11 mouse cellular contexts compared by ENCODE assay signal in the genomic region with DNA sequence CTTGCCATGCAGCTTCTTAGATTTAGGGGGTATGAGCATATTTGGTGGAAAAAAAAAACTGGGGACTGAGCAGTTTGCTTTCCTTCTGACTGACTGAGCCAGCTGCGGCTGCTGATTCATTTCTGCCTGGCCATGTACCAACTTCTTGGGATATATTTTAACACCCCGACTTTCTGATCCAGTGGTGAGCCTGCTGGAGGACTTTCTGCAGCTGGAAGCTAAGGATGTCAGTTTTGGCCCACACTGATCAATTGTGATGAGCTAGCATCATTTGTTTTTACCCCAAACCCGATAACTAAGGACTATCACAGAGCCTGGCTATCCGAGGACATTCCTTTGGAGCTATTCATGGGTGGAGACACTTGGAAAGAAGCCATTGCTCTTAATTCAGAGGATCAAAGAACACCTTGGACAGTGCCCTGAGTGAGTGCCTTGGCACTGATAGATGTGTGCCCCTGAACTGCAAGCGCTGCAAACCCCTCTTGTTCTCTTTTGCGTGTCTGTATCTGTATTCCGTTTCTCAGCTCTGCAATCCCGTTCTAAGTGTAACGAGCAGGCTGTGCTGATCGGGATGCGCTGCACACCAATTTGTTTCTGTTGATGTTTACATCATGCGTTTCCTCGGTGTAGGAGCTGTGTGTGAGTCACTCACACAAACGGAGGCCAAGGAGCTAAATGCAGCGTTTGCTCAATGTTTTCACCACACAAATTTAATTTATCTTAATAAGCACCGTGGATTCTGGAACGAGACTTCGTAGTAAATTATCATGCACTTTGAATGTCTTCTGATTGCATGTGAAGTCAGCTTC. TPM values are rescaled to one million over a fixed set of nuclear protein-coding genes. Genes with fewer than 3 reads are reported as not detected.
DNase-seq lines count a peak whose midpoint lies in the region; ATAC-seq and TF ChIP-seq lines count a peak whose summit lies in the region.
"Had no signal": no experiment of that assay in that cellular context is flagged by ENCODE, and none has a peak within 500 bp of the region (broad histone marks: within the 10 kb centered on the region; RNA-seq: fewer than 3 reads in every experiment).

No protein-coding gene starts in this region.

- no peak overlapping the region for H3K4me3 ChIP-seq in kidney, embryonic 14.5 days (ENCODE audit: low read length)
- no peak overlapping the region for H3K4me3 ChIP-seq in intestine, embryonic 15.5 days (replicated peaks)
- no peak overlapping the region for H3K4me3 ChIP-seq in hindbrain, postnatal 0 days (ENCODE audit: low read length)
- no peak overlapping the region for H3K4me3 ChIP-seq in layer of hippocampus, adult 2 months
- H3K4me3 ChIP-seq: forebrain, embryonic 10.5 days had no signal

- H3K4me1 ChIP-seq in kidney, embryonic 14.5 days (ENCODE audit: control insufficient read depth, insufficient read depth, low read length) = no peaks in the 10 kb centered on the region
- H3K4me1 ChIP-seq in intestine, embryonic 15.5 days (replicated peaks) = no peaks in the 10 kb centered on the region
- H3K4me1 ChIP-seq in hindbrain, postnatal 0 days (ENCODE audit: insufficient read depth, low read length) = no peaks in the 10 kb centered on the region
- H3K4me1 ChIP-seq: forebrain, embryonic 10.5 days had no signal

- H3K36me3 ChIP-seq in kidney, embryonic 14.5 days (ENCODE audit: control insufficient read depth, insufficient read depth, low read length) = no peaks in the 10 kb centered on the region
- H3K36me3 ChIP-seq in intestine, embryonic 15.5 days = no peaks in the 10 kb centered on the region
- H3K36me3 ChIP-seq in hindbrain, postnatal 0 days (ENCODE audit: insufficient read depth, low read length) = no peaks in the 10 kb centered on the region; the same call in 1 of the 2 replicates

- TF ChIP-seq CTCF in hindbrain, postnatal 0 days (IDR thresholded peaks at IDR 0.05; ENCODE audit: low read depth) = no peak
- TF ChIP-seq CTCF in layer of hippocampus, adult 2 months (conservative IDR thresholded peaks at IDR 0.05) = no peak

- ATAC-seq in kidney, embryonic 14.5 days (ENCODE audit: low FRiP score, low TSS enrichment) = no peak
- ATAC-seq in intestine, embryonic 15.5 days = no peak
- no peak for ATAC-seq in hindbrain, postnatal 0 days

- WGBS in kidney, embryonic 14.5 days = 83% methylated on average over 18 of the region's 18 CpGs
- WGBS in intestine, embryonic 15.5 days = 77% methylated on average over 18 of the region's 18 CpGs
- WGBS in hindbrain, postnatal 0 days = 84% methylated on average over 18 of the region's 18 CpGs

- H3K9ac ChIP-seq in kidney, embryonic 14.5 days (ENCODE audit: low read depth, low read length) = no peak overlapping the region
- no peak overlapping the region for H3K9ac ChIP-seq in intestine, embryonic 15.5 days
- H3K9ac ChIP-seq in hindbrain, postnatal 0 days (replicated peaks; ENCODE audit: low read length) = no peak overlapping the region
- H3K9ac ChIP-seq: liver, embryonic 14.5 days had no signal

- H3K27me3 ChIP-seq in kidney, embryonic 14.5 days (ENCODE audit: control insufficient read depth, insufficient read depth, low read length) = no peaks in the 10 kb centered on the region
- no peaks in the 10 kb centered on the region for H3K27me3 ChIP-seq in intestine, embryonic 15.5 days (replicated peaks)
- H3K27me3 ChIP-seq in hindbrain, postnatal 0 days (ENCODE audit: insufficient read depth, low read length) = no peaks in the 10 kb centered on the region

- H3K4me2 ChIP-seq in kidney, embryonic 14.5 days (replicated peaks; ENCODE audit: low read depth, low read length) = no peak overlapping the region
- no peak overlapping the region for H3K4me2 ChIP-seq in intestine, embryonic 15.5 days (replicated peaks)
- no peak overlapping the region for H3K4me2 ChIP-seq in hindbrain, postnatal 0 days (ENCODE audit: low read depth, low read length)

- no peaks in the 10 kb centered on the region for H3K9me3 ChIP-seq in kidney, embryonic 14.5 days (ENCODE audit: control insufficient read depth, low read length)
- H3K9me3 ChIP-seq in intestine, embryonic 15.5 days = no peaks in the 10 kb centered on the region
- H3K9me3 ChIP-seq in hindbrain, postnatal 0 days (ENCODE audit: low read length) = no peaks in the 10 kb centered on the region
- H3K9me3 ChIP-seq: forebrain, embryonic 10.5 days had no signal

- H3K27ac ChIP-seq in kidney, embryonic 14.5 days (ENCODE audit: low read depth, low read length) = no peak overlapping the region
- H3K27ac ChIP-seq in intestine, embryonic 15.5 days = no peak overlapping the region
- no peak overlapping the region for H3K27ac ChIP-seq in hindbrain, postnatal 0 days
- no peak overlapping the region for H3K27ac ChIP-seq in layer of hippocampus, adult 2 months
- H3K27ac ChIP-seq: forebrain, embryonic 10.5 days; liver, embryonic 14.5 days had no signal

- DNase-seq in kidney, adult 18-20 months = peak; percentile 37
- peak; percentile 62 for DNase-seq in MN1 (ENCODE audit: low spot score)
- DNase-seq in brain, adult 2 months (ENCODE audit: low read depth, low spot score) = peak; percentile 67
- DNase-seq in kidney, postnatal 14 days = peak; percentile 20
- DNase-seq in hindbrain, postnatal 0 days (ENCODE audit: low spot score) = no peak
- DNase-seq in layer of hippocampus, adult 2 months (ENCODE audit: low spot score in 2 of 2) = no peak
- DNase-seq: layer of hippocampus, adult 9-11 months had no signal

RNA-seq across cellular contexts. Expression of a gene that starts 9.4 kb away (rescaled TPM):
- polyA plus RNA-seq in kidney, embryonic 14.5 days (2014; fragmentation: Nextera tagmentation; extraction: Ambion mirVana) = 7.3 and 9.7 TPM in 2 replicates
- 4.6 and 5.6 TPM in 2 replicates for polyA plus RNA-seq in intestine, embryonic 15.5 days (2015; fragmentation: Nextera tagmentation; extraction: Ambion mirVana)
- 24.0 and 25.2 TPM in 2 replicates for total RNA-seq in hindbrain, postnatal 0 days (2014; rRNA removed)
- polyA plus RNA-seq in hindbrain, postnatal 0 days (2015; fragmentation: Nextera tagmentation; extraction: Ambion mirVana) = 21.1 and 21.3 TPM in 2 replicates
- 10 to 100 TPM; 15.8 to 17.6 TPM for total RNA-seq in layer of hippocampus, adult 2 months (2021)

RNA-seq across cellular contexts. Expression of a gene that starts 22.1 kb away (rescaled TPM):
- polyA plus RNA-seq in kidney, embryonic 14.5 days (2014; fragmentation: Nextera tagmentation; extraction: Ambion mirVana) = 16.6 and 17.1 TPM in 2 replicates
- 1.1 and 1.2 TPM in 2 replicates for polyA plus RNA-seq in intestine, embryonic 15.5 days (2015; fragmentation: Nextera tagmentation; extraction: Ambion mirVana)
- 1.3 and 1.5 TPM in 2 replicates for total RNA-seq in hindbrain, postnatal 0 days (2014; rRNA removed)
- 1.4 and 1.5 TPM in 2 replicates for polyA plus RNA-seq in hindbrain, postnatal 0 days (2015; fragmentation: Nextera tagmentation; extraction: Ambion mirVana)
- total RNA-seq in layer of hippocampus, adult 2 months (2021) = 1 to 10 TPM in 1 of 2 experiments, under 1 TPM in 1; 0.61 to 1.1 TPM

Comparison
In these comparisons a context has a peak if more than half of its experiments do, and no peak if none do; other contexts are left out.
1. DNase-seq: peak in kidney, adult 18-20 months (single experiment), MN1 (single experiment), brain, adult 2 months (single experiment) and kidney, postnatal 14 days (single experiment); none in hindbrain, postnatal 0 days (single experiment) and layer of hippocampus, adult 2 months (0 of 2).